Mouse (Mus musculus) testis, adult 2 months (tissue): ENCODE measurements around the gene Scarb2.

Experiments
- CTCF ChIP-seq: fragments of 200-500 bp; IDR thresholded peaks from 2 replicates; pipeline ENCODE4 v1.5.1; 2012; ENCODE audit warnings: low read depth, mild to moderate bottlenecking, inconsistent platforms, low read length, moderate library complexity; ENCODE audit not compliant: control insufficient read depth, insufficient read depth, insufficient replicate concordance
- POLR2A ChIP-seq: fragments of 200-500 bp; IDR thresholded peaks from 2 replicates; pipeline ENCODE4 v1.6.1; 2012; ENCODE audit warnings: low read depth, mild to moderate bottlenecking, inconsistent platforms, low read length, moderate library complexity; ENCODE audit not compliant: control insufficient read depth

DNA sequence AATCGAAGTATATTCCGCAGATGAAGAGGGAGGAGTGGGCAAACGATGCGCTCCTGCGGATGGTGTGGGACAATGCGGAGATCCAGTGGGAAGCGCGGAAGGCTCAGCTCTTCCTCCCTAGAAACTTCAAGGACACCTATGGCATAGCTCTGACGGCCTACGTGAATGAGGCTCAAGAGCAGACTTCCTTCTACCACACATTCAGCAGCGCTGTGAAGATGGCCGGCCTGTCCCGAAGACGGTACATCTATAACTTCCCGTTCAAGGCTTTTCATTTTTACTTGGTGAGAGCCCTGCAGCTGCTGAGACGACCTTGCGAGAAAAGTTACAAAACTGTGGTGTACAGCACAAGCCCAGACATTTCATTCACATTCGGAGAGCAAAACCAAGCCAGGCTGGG, 114.1 kb downstream of the Scarb2 start:
- no peak for TF ChIP-seq CTCF
- no peak for TF ChIP-seq POLR2A
